Comparison of ENCODE assay signal across 1 mouse cellular context in genomic region chr11:120568324-120568723, GRCm38 (mm10).
TF ChIP-seq lines count a peak whose summit lies in the region.

No protein-coding gene starts in this region.

TF ChIP-seq in MEL, 35 proteins besides CTCF, POLR2A, EP300 and RAD21 (continued from another document):
- no peak for TF ChIP-seq MXI1 (IDR thresholded peaks at IDR 0.05; ENCODE audit: low read depth, low read length)
TF ChIP-seq in MEL: peak in this region for 1.
